Mouse (Mus musculus) CH12.LX (cell line): ENCODE results near the gene Dcxr. TPM values are rescaled to one million over a fixed set of nuclear protein-coding genes. Genes with fewer than 3 reads are reported as not detected.
A peak's percentile ranks its signal among the peaks of the same experiment; 100 is the strongest.

Experiments used
- DNase-seq: peaks from one replicate; pipeline ENCODE4 v3.0.0-alpha.2; 2013; ENCODE audit errors: extremely low read depth
- H3K27ac ChIP-seq: 2 replicates; pipeline ENCODE4 v1.5.1; 2012; ENCODE audit warnings: low read depth, mild to moderate bottlenecking, control low read depth, moderate library complexity; ENCODE audit not compliant: insufficient read depth
- H3K27me3 ChIP-seq: replicated peaks from 2 replicates; pipeline ENCODE3; 2012; ENCODE audit warnings: inconsistent platforms
- H3K36me3 ChIP-seq, 2 experiments: replicated peaks in 1 of 2; 2 replicates each; pipeline versions ENCODE3 to v1.6.1; 2012; ENCODE audit warnings: inconsistent platforms in 1 of 2, low read length in 1 of 2, mild to moderate bottlenecking in 1 of 2, mixed read lengths in 1 of 2, moderate library complexity in 1 of 2; ENCODE audit not compliant: control insufficient read depth in 1 of 2, insufficient read depth in 1 of 2
- H3K4me1 ChIP-seq, 2 experiments: 2 replicates each; pipeline ENCODE4 v1.6.1; 2012; ENCODE audit warnings: inconsistent platforms in 1 of 2, moderate library complexity in 1 of 2; ENCODE audit not compliant: insufficient read depth in 2 of 2, control insufficient read depth in 1 of 2
- H3K4me2 ChIP-seq: 2 replicates; pipeline ENCODE4 v1.6.1; 2012; ENCODE audit warnings: low read depth, mild to moderate bottlenecking, control low read depth; ENCODE audit not compliant: poor library complexity, insufficient read depth, severe bottlenecking
- H3K4me3 ChIP-seq, 3 experiments: fragments of 150-350 bp in 1 of 3; sonication (generic) in 1 of 3; replicated peaks in 1 of 3; 2 replicates each; pipeline versions ENCODE3 to v1.5.1; 2011 to 2012; ENCODE audit warnings: low read depth in 2 of 3, low read length in 2 of 3, mild to moderate bottlenecking in 2 of 3, moderate library complexity in 2 of 3, control low read depth in 1 of 3, improper control_type of control experiment in 1 of 3, inconsistent platforms in 1 of 3, mixed read lengths in 1 of 3; ENCODE audit not compliant: poor library complexity in 1 of 3
- H3K79me2 ChIP-seq: replicated peaks from 2 replicates; pipeline ENCODE4 v1.6.1; 2012; ENCODE audit warnings: mild to moderate bottlenecking, moderate library complexity; ENCODE audit not compliant: control insufficient read depth, poor library complexity, insufficient read depth, severe bottlenecking; ENCODE audit errors: extremely low read depth
- H3K9ac ChIP-seq: 2 replicates; pipeline ENCODE4 v1.6.1; 2012; ENCODE audit warnings: low read depth, mild to moderate bottlenecking, control low read depth, moderate library complexity; ENCODE audit not compliant: insufficient read depth
- H3K9me3 ChIP-seq: replicated peaks from 2 replicates; pipeline ENCODE3; 2012; ENCODE audit warnings: low read length, inconsistent platforms, mixed read lengths
- CHD1 ChIP-seq: IDR thresholded peaks from 2 replicates; pipeline ENCODE4 v1.6.1; 2012; ENCODE audit warnings: low read depth, low read length, improper control_type of control experiment, inconsistent platforms
- CTCF ChIP-seq, 2 experiments: IDR thresholded peaks in 1 of 2; conservative IDR thresholded peaks in 1 of 2; 2 replicates each; pipeline ENCODE4 v1.5.1; 2011 to 2012; ENCODE audit warnings: low read depth in 2 of 2, low read length in 2 of 2, improper control_type of control experiment in 1 of 2, inconsistent platforms in 1 of 2, mild to moderate bottlenecking in 1 of 2, moderate library complexity in 1 of 2
- E2F4 ChIP-seq: IDR thresholded peaks from 2 replicates; pipeline ENCODE4 v1.6.1; 2011; ENCODE audit warnings: low read depth, low read length, improper control_type of control experiment; ENCODE audit not compliant: insufficient replicate concordance
- GABPA ChIP-seq: IDR thresholded peaks from 2 replicates; pipeline ENCODE4 v1.6.1; 2012; ENCODE audit warnings: low read depth, low read length, improper control_type of control experiment, inconsistent platforms; ENCODE audit not compliant: insufficient replicate concordance
- HCFC1 ChIP-seq: IDR thresholded peaks from 2 replicates; pipeline ENCODE4 v1.6.1; 2012; ENCODE audit warnings: low read depth, mild to moderate bottlenecking, inconsistent platforms, low read length, improper control_type of control experiment
- JUN ChIP-seq: IDR thresholded peaks from 2 replicates; pipeline ENCODE4 v1.6.1; 2011; ENCODE audit warnings: low read depth, mild to moderate bottlenecking, low read length, improper control_type of control experiment, moderate library complexity; ENCODE audit not compliant: insufficient read depth
- KAT2A ChIP-seq: IDR thresholded peaks from 2 replicates; pipeline ENCODE4 v1.6.1; 2012; ENCODE audit warnings: low read length, improper control_type of control experiment, inconsistent platforms; ENCODE audit not compliant: insufficient replicate concordance
- MAX ChIP-seq: IDR thresholded peaks from 2 replicates; pipeline ENCODE4 v1.6.1; 2011; ENCODE audit warnings: low read length, improper control_type of control experiment
- MAZ ChIP-seq: IDR thresholded peaks from 2 replicates; pipeline ENCODE4 v1.6.1; 2012; ENCODE audit warnings: low read depth, mild to moderate bottlenecking, inconsistent platforms, low read length, improper control_type of control experiment, moderate library complexity
- MXI1 ChIP-seq: IDR thresholded peaks from 2 replicates; pipeline ENCODE4 v1.6.1; 2011; ENCODE audit warnings: mild to moderate bottlenecking, low read depth, low read length, improper control_type of control experiment
- POLR2AphosphoS2 ChIP-seq: IDR thresholded peaks from 2 replicates; pipeline ENCODE4 v1.6.1; 2011; ENCODE audit warnings: low read depth, low read length, improper control_type of control experiment
- SIN3A ChIP-seq: IDR thresholded peaks from 2 replicates; pipeline ENCODE4 v1.6.1; 2012; ENCODE audit warnings: low read length, improper control_type of control experiment, inconsistent platforms
- SMC3 ChIP-seq: IDR thresholded peaks from 2 replicates; pipeline ENCODE4 v1.6.1; 2011; ENCODE audit warnings: low read depth, low read length, improper control_type of control experiment
- UBTF ChIP-seq: IDR thresholded peaks from 2 replicates; pipeline ENCODE4 v1.6.1; 2012; ENCODE audit warnings: low read depth, mild to moderate bottlenecking, inconsistent platforms, low read length, improper control_type of control experiment, moderate library complexity
- USF1 ChIP-seq: IDR thresholded peaks from 2 replicates; pipeline ENCODE4 v1.6.1; 2014; ENCODE audit warnings: low read depth, mild to moderate bottlenecking, inconsistent platforms, low read length, improper control_type of control experiment
- ZC3H11A ChIP-seq: IDR thresholded peaks from 2 replicates; pipeline ENCODE4 v1.6.1; 2012; ENCODE audit warnings: low read depth, mild to moderate bottlenecking, inconsistent platforms, low read length, improper control_type of control experiment
- ZNF384 ChIP-seq: IDR thresholded peaks from 2 replicates; pipeline ENCODE4 v1.6.1; 2012; ENCODE audit warnings: low read depth, low read length, improper control_type of control experiment, inconsistent platforms
- dilution Hi-C: fragments of 300-500 bp; cut with MboI; formaldehyde crosslinking; loops from 2 replicates; pipeline ENCODE4 v1.14.3; 2020; ENCODE audit warnings: low sequenced_read_pairs; ENCODE audit not compliant: extremely low pct_unique_long_range_greater_than_20kb, extremely low pct_ligation_motif_present
- in situ Hi-C: fragments of 300-500 bp; cut with MboI; formaldehyde crosslinking; loops from 3 replicates; pipeline ENCODE4 v1.14.3; 2019; ENCODE audit warnings: low sequenced_read_pairs, low pct_ligation_motif_present, low pct_unique_long_range_greater_than_20kb, mixed read lengths
- polyA plus RNA-seq: library from polyadenylated mRNA; unstranded; fragments of >175 nt; gene quantifications from 2 replicates; pipeline ENCODE4 v1.2.1, GENCODE M21; 2012; ENCODE audit warnings: low read depth; ENCODE audit not compliant: insufficient read length
- total RNA-seq, 2 experiments: library from RNA; depleted of rRNA; stranded (reverse); fragments of 300-350 nt in 1 of 2; fragments of >200 nt in 1 of 2; gene quantifications; 2 replicates each; pipeline ENCODE4 v1.2.3; 2012 to 2014

The Dcxr gene
- total and polyA plus RNA-seq, 3 experiments, result 23.3 to 74.7 (median 24.1) TPM

DNA sequence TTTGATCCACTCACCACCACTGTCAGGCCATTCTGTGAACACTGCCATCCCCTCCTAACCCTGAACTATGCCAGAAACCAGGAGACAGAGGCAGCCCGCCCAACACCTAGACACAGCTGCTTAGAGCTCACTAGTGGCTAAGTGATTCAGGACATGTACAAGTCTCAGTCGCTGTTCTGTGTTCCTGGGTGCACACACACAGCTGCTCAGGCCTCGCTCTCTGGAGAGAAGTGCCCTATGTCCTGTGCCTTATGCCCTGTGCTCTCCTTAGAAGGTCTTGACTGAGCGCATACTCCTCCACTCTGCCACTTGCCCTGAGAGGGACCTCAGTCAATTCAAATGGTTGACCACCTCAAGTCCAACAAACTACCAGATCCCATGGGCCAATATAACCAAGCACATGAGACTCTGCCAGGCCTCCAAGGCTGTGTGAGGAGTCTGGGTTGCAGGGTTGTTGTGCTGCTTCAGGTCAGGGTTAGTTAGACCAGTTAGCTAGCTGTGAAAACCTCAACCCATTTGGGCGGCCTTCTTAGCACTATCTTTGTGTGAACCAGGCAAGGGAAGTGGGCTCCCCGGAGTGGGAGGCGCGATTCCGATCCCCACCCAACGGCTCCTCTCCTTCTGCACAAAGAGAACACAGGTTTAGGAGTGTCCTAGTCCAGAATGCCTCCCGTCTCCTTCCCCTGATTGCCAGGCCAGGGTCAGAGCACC lies 1.6 kb upstream of the Dcxr start:
- Histone ChIP-seq H3K27ac (no peak overlapping the region), H3K4me2 (no peak overlapping the region), H3K4me3 (no peak overlapping the region), H3K27me3 (peaks cover 46% of the 10 kb centered on the region), H3K4me1 (peaks cover 8 to 13% of the 10 kb centered on the region in 2 experiments), H3K9ac (no peak overlapping the region), H3K36me3 (peaks cover 12 to 21% of the 10 kb centered on the region in 2 experiments), H3K79me2 (no peaks in the 10 kb centered on the region), H3K9me3 (no peaks in the 10 kb centered on the region)
- TF ChIP-seq CTCF (conservative IDR thresholded peaks at IDR 0.05 in 1 of 2, IDR thresholded peaks at IDR 0.05 in 1 of 2; ENCODE audit: low read depth in 2 of 2, low read length in 2 of 2) (no peak), KAT2A (no peak), MAX (no peak), CHD1 (no peak), SMC3 (no peak), POLR2AphosphoS2 (no peak), UBTF (no peak), HCFC1 (no peak), GABPA (no peak), MXI1 (no peak), MAZ (no peak)
- in situ Hi-C loops, result loop anchor here (5.0 kb wide), 1 partner anchor 39 kb away; no protein-coding TSS in a partner anchor
- dilution Hi-C loops, result no loop called here
- DNase-seq, result no peak

DNA sequence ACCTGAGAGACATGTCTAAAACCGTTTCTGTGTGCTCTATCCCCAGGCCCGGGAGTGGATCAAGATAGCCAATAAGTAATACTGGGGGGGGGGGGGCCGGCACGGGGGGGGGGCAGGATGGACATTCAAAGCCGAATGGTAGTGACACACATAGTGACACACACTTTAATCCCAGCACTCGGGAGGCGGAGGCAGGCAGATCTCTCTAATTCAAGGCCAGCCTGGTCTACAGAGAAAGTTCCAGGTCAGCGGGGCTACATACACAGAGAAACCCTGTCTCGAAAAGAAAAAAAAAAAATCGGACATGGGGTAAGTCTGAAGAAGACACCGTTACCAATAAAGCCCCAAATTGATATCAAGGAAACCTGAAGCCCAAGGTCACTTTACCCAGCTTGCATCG lies 483 bp upstream of the Dcxr start:
- Histone ChIP-seq H3K4me2 (peak overlapping the region; percentile 38), H3K9me3 (no peaks in the 10 kb centered on the region), H3K4me3 (no peak overlapping the region), H3K27me3 (peaks cover 35% of the 10 kb centered on the region), H3K9ac (no peak overlapping the region), H3K79me2 (no peaks in the 10 kb centered on the region), H3K36me3 (peaks cover 15 to 32% of the 10 kb centered on the region in 2 experiments), H3K4me1 (peaks cover 8 to 13% of the 10 kb centered on the region in 2 experiments), H3K27ac (no peak overlapping the region)
- TF ChIP-seq USF1 (no peak), SIN3A (no peak), JUN (no peak), ZC3H11A (no peak), E2F4 (no peak), ZNF384 (no peak)
- in situ Hi-C loops (loop anchor here (5.0 kb wide), 1 partner anchor 40 kb away; no protein-coding TSS in a partner anchor), dilution Hi-C loops (no loop called here)
- no peak for DNase-seq
